Mouse (Mus musculus) lung, adult 2 months (tissue): ENCODE results near the gene Pipox.

ENCODE experiments used
- CTCF ChIP-seq: fragments of 200-500 bp; IDR thresholded peaks from 2 replicates; pipeline ENCODE4 v1.5.1; 2011; ENCODE audit warnings: mild to moderate bottlenecking, low read length, control low read depth; ENCODE audit not compliant: insufficient read depth
- POLR2A ChIP-seq: fragments of 200-500 bp; IDR thresholded peaks from 2 replicates; pipeline ENCODE4 v1.6.1; 2011; ENCODE audit warnings: low read depth, mild to moderate bottlenecking, control low read depth, low read length, borderline replicate concordance; ENCODE audit errors: extremely low read depth

GRCm38 (mm10) chr11:77932576-77932975 is 38.7 kb upstream of the Pipox start:
- TF ChIP-seq POLR2A (no peak), CTCF (no peak)
